Mouse (Mus musculus) heart, adult 8-10 months (tissue): Measurements from ENCODE around the gene Otud6a. TPM values are rescaled to one million over a fixed set of nuclear protein-coding genes. Genes with fewer than 3 reads are reported as not detected.
A peak's percentile ranks its signal among the peaks of the same experiment; 100 is the strongest.
"Not testable (repeated sequence)": the region's sequence is repeated elsewhere in the genome, so short reads cannot be mapped to it uniquely, and the experiment has no call there.

ENCODE experiments used
- DNase-seq: peaks from one replicate; pipeline ENCODE4 v3.0.0; 2022; ENCODE audit warnings: low spot score
- microRNA-seq: library from miRNA; unstranded; fragments of <30 nt; microRNA quantifications from one replicate; pipeline ENCODE4 v1.2.0, GENCODE M21; 2022
- total RNA-seq, 4 experiments: library from RNA; stranded (reverse); gene quantifications; 2 replicates each; pipeline ENCODE4 v1.2.4; 2022

Gene Otud6a
- total RNA-seq: not detected

DNA sequence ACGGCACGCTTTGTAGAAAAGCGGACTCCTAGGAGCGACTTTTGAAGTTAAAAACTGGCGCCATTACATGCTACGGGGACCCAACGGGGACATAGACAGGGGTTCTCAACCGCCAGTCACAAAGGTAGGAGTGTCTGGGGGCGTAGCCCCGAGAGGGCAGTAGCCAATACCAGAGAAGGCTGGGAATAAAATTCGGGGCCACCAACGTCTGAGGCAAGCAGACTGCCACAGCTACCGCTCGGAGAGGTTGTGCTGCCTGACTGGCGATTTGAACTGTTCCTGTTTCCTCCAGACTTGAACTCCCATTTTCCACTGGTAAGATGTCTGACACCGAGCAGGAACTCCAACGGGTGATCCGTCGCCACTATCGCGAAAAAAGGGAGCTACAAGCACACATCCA, at the start of gene Otud6a:
Otud6a (plus strand) TSS at position 321 of the 400 bp plus-strand sequence.
- DNase-seq: no peak

GRCm38 (mm10) chrX:100389887-100390286, 38.9 kb upstream of the Otud6a start:
- DNase-seq: no peak

GRCm38 (mm10) chrX:100392304-100392703, 36.5 kb upstream of the Otud6a start:
- DNase-seq: peak; percentile 28

- no peak for DNase-seq
Measured at GRCm38 (mm10) chrX:100394223-100394861, 34.5 kb upstream of the Otud6a start.

GRCm38 (mm10) chrX:100395026-100395425, 33.8 kb upstream of the Otud6a start:
- no peak for DNase-seq

GRCm38 (mm10) chrX:100400900-100401299, 27.9 kb upstream of the Otud6a start:
- no peak for DNase-seq

DNA sequence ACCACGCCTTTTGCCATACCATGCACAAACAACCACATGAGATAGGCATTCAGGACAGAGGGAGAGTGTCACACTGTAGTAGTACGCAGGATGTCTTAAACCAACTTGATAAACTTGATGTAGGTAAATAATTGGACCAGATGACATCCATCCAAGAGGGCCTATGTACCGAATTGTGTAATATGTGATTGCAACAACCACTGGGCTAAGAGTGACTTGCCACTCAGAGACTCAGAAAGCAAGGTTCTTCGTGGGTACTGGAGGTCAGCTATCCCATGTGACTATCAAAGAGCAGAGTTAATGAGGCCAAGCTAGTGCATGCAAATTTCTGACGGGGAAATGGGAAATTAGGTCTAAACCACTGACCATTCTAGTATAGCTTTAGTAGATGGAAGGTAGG, 27.2 kb upstream of the Otud6a start:
- DNase-seq: no peak

DNA sequence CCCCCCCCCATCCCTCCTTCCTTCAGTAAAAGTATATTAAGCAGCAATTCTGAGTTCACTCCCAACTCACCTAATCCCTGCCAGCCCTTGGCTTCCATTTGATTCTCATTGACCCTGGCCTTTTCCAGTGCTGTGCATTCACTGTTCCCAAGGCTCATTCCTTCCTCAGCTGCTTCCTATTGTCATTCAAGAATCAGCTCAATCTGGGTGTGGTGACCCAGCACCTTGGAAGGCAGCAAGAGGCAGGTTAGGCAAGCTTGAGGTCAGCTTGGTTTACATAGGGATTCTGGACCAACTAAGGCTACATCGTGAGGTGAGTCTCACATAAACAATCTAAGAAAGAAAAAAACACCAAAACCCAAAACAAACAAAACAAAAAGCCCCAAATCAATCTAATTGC, 19.6 kb upstream of the Otud6a start:
- no peak for DNase-seq

DNA sequence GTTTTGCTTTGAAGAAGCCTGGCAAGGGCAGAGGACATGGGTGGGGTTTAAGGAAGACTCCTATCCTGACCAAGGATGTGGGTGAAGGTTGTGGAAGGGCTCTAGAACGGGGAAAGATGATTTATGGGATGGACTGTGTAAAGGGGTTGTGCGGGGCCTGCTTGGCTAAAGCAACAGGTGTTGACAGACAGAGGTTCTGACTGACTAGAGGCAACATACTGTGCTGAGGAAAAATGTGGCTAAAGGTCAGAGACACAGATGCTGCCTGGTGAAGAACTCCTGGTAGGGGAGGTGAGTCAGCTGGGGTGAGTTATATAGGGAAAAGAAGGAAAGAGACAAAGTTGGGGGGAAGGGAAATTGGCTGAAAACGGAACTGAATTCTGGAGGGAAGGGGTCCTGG, 3.5 kb downstream of the Otud6a start:
- no peak for DNase-seq

DNA sequence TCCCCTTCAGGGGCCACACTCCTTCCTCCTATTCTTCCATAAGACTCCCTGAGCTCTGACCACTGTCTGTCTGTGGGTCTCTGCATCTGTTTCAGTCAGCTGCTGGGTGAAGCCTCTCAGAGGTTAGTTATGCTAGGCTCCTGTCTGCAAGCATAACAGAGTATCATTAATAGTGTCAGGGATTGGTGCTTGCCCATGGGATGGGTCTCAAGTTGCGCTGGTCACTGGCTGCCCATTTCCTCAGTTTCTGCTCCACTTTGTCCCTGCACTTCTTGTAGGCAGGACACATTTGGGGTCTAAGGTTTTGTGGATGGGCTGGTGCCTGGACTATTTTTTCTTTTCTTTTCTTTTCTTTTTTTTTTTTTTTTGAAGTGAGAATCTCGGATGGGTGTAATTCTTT, 13.8 kb downstream of the Otud6a start, which contains the start of gene Awat2:
Awat2 (minus strand) TSS at position 101 of the 400 bp plus-strand sequence.
- not testable (repeated sequence) for DNase-seq

GRCm38 (mm10) chrX:100443532-100443931, 14.7 kb downstream of the Otud6a start:
- no peak for DNase-seq

DNA sequence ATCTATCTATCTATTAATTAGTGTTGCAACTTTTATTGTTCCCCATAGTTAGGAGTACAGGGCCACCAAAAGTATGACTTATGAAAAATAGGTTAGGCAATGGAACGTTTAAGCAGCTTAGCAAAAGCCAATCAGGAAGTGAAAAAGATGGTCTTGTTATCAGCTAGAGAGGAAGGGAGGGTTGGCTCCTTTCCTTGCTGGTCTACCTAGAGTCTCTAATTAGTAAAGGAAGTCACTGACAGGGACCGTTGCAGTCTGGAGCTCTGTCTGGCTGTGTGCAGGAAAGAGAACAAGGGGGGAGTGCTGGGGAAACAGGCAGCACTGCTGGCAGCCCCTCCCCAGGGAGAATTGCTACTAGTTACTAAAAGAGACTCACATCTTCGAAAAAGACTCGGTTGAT, 39.2 kb downstream of the Otud6a start:
- no peak for DNase-seq

DNA sequence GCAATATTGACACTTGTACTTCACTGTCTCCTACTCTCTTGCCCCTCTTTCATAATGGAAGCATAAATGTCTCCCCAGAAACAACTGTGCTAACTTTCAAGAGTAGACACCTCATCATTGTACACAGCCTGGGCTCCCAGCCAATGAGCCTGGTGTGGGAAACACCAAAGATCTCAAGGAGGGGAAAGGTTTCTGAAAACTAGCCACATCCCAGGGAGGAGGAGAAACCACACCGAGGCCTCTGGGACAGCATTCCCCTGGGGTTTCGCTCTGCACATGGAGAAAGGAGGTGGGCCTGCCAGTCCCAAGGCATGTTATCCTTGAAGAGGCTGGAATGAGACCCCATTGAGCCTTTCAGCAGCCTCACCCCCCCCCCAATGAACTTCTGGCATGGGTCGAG, 41.3 kb downstream of the Otud6a start:
- DNase-seq: no peak

GRCm38 (mm10) chrX:100471491-100471890, 42.7 kb downstream of the Otud6a start:
- DNase-seq: peak; percentile 26

DNA sequence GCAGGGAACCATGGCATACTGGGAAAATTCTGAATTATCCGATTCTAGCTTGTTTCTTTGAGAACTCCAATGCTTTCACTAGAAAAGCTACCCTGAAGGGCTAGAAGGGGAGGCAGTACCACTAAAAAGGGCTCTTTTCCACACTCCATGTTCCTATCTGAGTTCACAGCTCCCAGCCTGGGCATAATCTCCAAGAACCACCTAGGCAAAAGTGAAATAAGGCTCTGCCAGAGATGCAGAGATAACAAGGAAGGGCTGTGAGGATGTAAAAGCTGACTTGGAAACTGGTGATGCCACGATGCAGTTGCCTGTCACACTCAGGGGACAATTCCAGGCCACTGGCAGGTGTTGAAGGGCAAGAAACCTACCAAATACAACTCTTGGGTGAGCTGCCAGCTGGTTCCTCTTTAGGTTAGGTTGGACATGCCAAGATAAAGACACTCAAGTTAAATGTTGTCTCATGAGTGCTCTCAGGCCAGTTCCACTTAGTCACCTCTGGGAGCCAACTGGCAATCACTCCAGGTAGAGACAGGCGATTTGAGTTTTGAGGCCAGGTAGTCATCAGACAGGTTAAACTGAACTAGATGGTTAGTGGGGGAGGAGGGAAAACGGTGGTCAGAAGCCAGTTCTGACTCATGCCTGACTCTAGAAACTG, 46.9 kb downstream of the Otud6a start:
- DNase-seq: peak; percentile 6

Small RNA genes within 50 kb of the gene (microRNA-seq; reads per million reads assigned to microRNA genes)
- gene Mir676: 1,599 reads per million, percentile 84 among the genes with 10 or more reads in this experiment

Other genes with a start within 250 kb of the Otud6a start
- under 1 TPM in 1 of 4 experiments, not detected in 3; 0.33 TPM for gene Awat2, start 13.7 kb downstream of the Otud6a start, total RNA-seq
- gene Igbp1, start 65.3 kb downstream of the Otud6a start, total RNA-seq: 10 to 100 TPM; 38.5 to 44.6 (median 42.8) TPM
- gene Dgat2l6, start 95.8 kb downstream of the Otud6a start, total RNA-seq: not detected
- not detected for gene Awat1, start 143.2 kb downstream of the Otud6a start, total RNA-seq
- gene P2ry4, start 165.9 kb downstream of the Otud6a start, total RNA-seq: not detected
- not detected for gene Arr3, start 176.5 kb downstream of the Otud6a start, total RNA-seq
- under 1 TPM; 0.08 to 0.52 (median 0.38) TPM for gene Kif4, start 196.7 kb downstream of the Otud6a start, total RNA-seq
- 10 to 100 TPM; 21.5 to 26.8 (median 25.9) TPM for gene Pdzd11, start 197.6 kb downstream of the Otud6a start, total RNA-seq